Mouse (Mus musculus): Measurements from ENCODE around the gene Fcrl1. TPM values are rescaled to one million over a fixed set of nuclear protein-coding genes. Genes with fewer than 3 reads are reported as not detected.
A peak's percentile ranks its signal among the peaks of the same experiment; 100 is the strongest.

Gene Fcrl1
- polyA plus RNA-seq, 1 experiment from 2014 or later: not detected

DNA sequence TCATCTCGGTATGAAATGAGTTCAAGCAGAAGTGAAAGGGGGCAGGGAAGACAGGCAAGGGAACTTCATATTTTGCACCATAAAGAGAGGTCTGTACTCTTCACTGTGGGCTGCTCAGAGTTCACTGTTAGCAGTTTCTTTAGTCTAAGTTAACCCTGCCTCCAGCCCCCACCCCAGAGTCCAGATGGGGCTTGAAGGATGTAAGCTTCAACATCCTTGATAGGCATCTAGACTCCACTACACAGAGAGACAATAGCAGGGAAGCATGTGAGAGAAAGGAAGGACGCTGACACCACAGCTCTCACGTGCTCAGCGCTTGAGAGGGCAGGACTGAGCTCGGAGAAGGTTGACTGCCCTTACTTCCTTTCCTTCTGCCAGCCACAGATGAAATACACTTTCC lies 25.1 kb downstream of the Fcrl1 start:
- ATAC-seq (ENCODE audit: low FRiP score): no peak

DNA sequence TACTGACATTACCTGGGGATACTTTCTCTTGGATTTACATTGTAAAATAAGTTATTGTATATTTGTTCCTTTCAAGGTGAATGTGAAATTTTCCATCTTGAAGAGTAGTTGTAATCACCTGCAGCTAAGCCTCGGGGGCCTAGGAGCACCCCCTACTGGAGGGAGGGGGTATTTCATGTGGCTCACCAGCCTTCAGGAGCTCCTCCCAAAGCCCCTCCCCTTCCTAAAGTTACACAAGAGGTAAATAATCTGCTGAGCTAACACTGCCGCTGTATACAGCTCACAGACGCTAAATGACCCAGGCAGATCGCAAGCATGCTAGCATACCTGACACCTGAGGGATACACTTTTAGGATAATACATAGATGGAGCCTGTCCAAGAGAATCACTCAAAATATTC lies 32.0 kb downstream of the Fcrl1 start:
- no peaks in the 10 kb centered on the region for H3K9me3 ChIP-seq (ENCODE audit: control insufficient read depth, low read length)
- no peak overlapping the region for H3K4me2 ChIP-seq (replicated peaks; ENCODE audit: low read depth, low read length)
- H3K4me3 ChIP-seq (ENCODE audit: low read depth, low read length): no peak overlapping the region
- no peak overlapping the region for H3K9ac ChIP-seq (ENCODE audit: low read depth, low read length)
- H3K27me3 ChIP-seq (ENCODE audit: control insufficient read depth, insufficient read depth, low read length): no peaks in the 10 kb centered on the region
- H3K27ac ChIP-seq (ENCODE audit: low read depth, low read length): no peak overlapping the region
- ATAC-seq (ENCODE audit: low FRiP score) (no peak), DNase-seq (ENCODE audit: low spot score) (peak; percentile 43)
- no peaks in the 10 kb centered on the region for H3K36me3 ChIP-seq (ENCODE audit: control insufficient read depth, insufficient read depth, low read length)
- H3K4me1 ChIP-seq (replicated peaks; ENCODE audit: control insufficient read depth, insufficient read depth, low read length): no peaks in the 10 kb centered on the region
- 31% methylated on average over 4 of the region's 4 CpGs for WGBS

More for the DNA sequence above, 25.1 kb downstream of the Fcrl1 start:
- no peak overlapping the region for H3K27ac ChIP-seq (ENCODE audit: low read depth, low read length)
- H3K27me3 ChIP-seq (ENCODE audit: control insufficient read depth, insufficient read depth, low read length): no peaks in the 10 kb centered on the region
- 76% methylated on average over 5 of the region's 5 CpGs for WGBS
- H3K4me3 ChIP-seq (ENCODE audit: low read depth, low read length): no peak overlapping the region
- no peaks in the 10 kb centered on the region for H3K4me1 ChIP-seq (replicated peaks; ENCODE audit: control insufficient read depth, insufficient read depth, low read length)
- no peaks in the 10 kb centered on the region for H3K9me3 ChIP-seq (ENCODE audit: control insufficient read depth, low read length)
- no peak overlapping the region for H3K4me2 ChIP-seq (replicated peaks; ENCODE audit: low read depth, low read length)
- DNase-seq (ENCODE audit: low spot score): no peak
- no peaks in the 10 kb centered on the region for H3K36me3 ChIP-seq (ENCODE audit: control insufficient read depth, insufficient read depth, low read length)
- H3K9ac ChIP-seq (ENCODE audit: low read depth, low read length): no peak overlapping the region

DNA sequence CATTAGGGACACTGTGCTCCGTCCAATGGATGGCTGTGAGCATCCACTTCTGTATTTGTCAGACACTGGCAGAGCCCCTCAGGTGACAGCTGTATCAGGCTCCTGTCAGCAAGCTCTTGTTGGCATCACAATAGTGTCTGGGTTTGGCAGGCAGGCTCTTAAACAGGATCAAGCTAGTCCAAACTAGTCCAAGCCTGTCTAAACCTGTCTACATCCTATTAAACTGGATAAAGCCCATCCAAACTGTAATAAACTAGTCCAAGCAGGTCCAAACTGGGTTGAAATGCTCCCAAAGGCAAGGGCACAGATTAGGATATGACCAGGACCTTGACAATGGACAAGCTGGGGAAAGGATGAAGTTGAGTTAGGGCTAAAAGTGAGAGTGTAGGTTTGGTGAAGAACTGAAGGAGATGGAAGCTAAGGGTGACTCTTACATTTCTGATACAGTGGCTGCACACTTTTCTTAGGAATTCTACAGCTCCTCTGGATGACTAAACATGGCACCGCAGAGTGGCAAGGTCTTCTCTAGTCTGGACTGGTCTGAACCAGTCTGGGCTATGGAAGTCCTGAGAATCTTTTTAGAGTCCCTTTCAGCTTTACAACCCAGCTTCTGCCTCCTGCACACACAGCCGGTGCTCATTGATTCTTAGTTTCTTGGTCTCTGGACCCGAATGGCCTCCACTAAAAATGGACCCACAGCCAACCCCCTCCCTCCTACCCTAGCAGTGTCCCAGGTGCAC lies 33.2 kb downstream of the Fcrl1 start:
- H3K4me3 ChIP-seq (ENCODE audit: low read depth, low read length): no peak overlapping the region
- no peak for ATAC-seq (ENCODE audit: low FRiP score)
- H3K4me1 ChIP-seq (replicated peaks; ENCODE audit: control insufficient read depth, insufficient read depth, low read length): no peaks in the 10 kb centered on the region
- peak; percentile 2 for DNase-seq (ENCODE audit: low spot score)
- no peak overlapping the region for H3K9ac ChIP-seq (ENCODE audit: low read depth, low read length)
- no peaks in the 10 kb centered on the region for H3K36me3 ChIP-seq (ENCODE audit: control insufficient read depth, insufficient read depth, low read length)
- H3K9me3 ChIP-seq (ENCODE audit: control insufficient read depth, low read length): no peaks in the 10 kb centered on the region
- H3K27me3 ChIP-seq (ENCODE audit: control insufficient read depth, insufficient read depth, low read length): no peaks in the 10 kb centered on the region
- no peak overlapping the region for H3K4me2 ChIP-seq (replicated peaks; ENCODE audit: low read depth, low read length)
- 85% methylated on average over 4 of the region's 4 CpGs for WGBS
- no peak overlapping the region for H3K27ac ChIP-seq (ENCODE audit: low read depth, low read length)

DNA sequence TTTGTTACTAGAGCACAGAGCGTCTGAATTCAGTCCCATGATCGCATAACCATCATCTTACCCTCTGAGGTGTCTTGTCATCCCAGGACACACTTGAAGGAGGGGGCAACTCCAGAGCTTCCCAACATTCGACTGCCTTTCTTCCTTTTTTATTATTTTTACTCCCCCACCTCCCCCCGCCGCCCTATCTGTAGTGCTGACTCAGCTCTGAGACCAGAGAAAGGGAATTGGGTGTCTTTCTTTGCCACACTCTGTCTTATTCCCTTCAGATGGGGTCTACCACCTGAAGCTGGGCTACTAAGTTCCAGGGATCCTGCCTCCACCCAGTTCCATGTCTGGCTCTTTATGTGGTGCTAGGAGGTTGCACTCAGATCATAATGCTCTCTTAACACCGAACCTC lies 34.4 kb downstream of the Fcrl1 start:
- 86% methylated on average over 6 of the region's 6 CpGs for WGBS
- no peak for ATAC-seq (ENCODE audit: low FRiP score)

GRCm38 (mm10) chr3:87411150-87411549 lies 35.0 kb downstream of the Fcrl1 start:
- H3K4me2 ChIP-seq (replicated peaks; ENCODE audit: low read depth, low read length): no peak overlapping the region
- DNase-seq (ENCODE audit: low spot score) (peak; percentile 80), ATAC-seq (ENCODE audit: low FRiP score) (peak; percentile 66)

More for the DNA sequence above, 34.4 kb downstream of the Fcrl1 start:
- no peaks in the 10 kb centered on the region for H3K9me3 ChIP-seq (ENCODE audit: control insufficient read depth, low read length)
- no peaks in the 10 kb centered on the region for H3K4me1 ChIP-seq (replicated peaks; ENCODE audit: control insufficient read depth, insufficient read depth, low read length)
- H3K4me3 ChIP-seq (ENCODE audit: low read depth, low read length): no peak overlapping the region
- DNase-seq (ENCODE audit: low spot score): no peak
- no peak overlapping the region for H3K9ac ChIP-seq (ENCODE audit: low read depth, low read length)
- H3K4me2 ChIP-seq (replicated peaks; ENCODE audit: low read depth, low read length): no peak overlapping the region
- H3K27ac ChIP-seq (ENCODE audit: low read depth, low read length): no peak overlapping the region
- no peaks in the 10 kb centered on the region for H3K36me3 ChIP-seq (ENCODE audit: control insufficient read depth, insufficient read depth, low read length)
- H3K27me3 ChIP-seq (ENCODE audit: control insufficient read depth, insufficient read depth, low read length): no peaks in the 10 kb centered on the region

GRCm38 (mm10) chr3:87420645-87421044 lies 44.5 kb downstream of the Fcrl1 start:
- Histone ChIP-seq H3K9ac (ENCODE audit: low read depth, low read length) (no peak overlapping the region), H3K36me3 (ENCODE audit: control insufficient read depth, insufficient read depth, low read length) (no peaks in the 10 kb centered on the region), H3K4me2 (replicated peaks; ENCODE audit: low read depth, low read length) (no peak overlapping the region), H3K27me3 (ENCODE audit: control insufficient read depth, insufficient read depth, low read length) (no peaks in the 10 kb centered on the region), H3K9me3 (ENCODE audit: control insufficient read depth, low read length) (no peaks in the 10 kb centered on the region), H3K4me1 (replicated peaks; ENCODE audit: control insufficient read depth, insufficient read depth, low read length) (no peaks in the 10 kb centered on the region), H3K27ac (ENCODE audit: low read depth, low read length) (no peak overlapping the region), H3K4me3 (ENCODE audit: low read depth, low read length) (no peak overlapping the region)
- DNase-seq (ENCODE audit: low spot score): no peak
- ATAC-seq (ENCODE audit: low FRiP score): no peak
- 50% methylated on average over 1 of the region's 1 CpGs for WGBS

More at GRCm38 (mm10) chr3:87411150-87411549, 35.0 kb downstream of the Fcrl1 start:
- H3K9me3 ChIP-seq (ENCODE audit: control insufficient read depth, low read length): no peaks in the 10 kb centered on the region
- H3K9ac ChIP-seq (ENCODE audit: low read depth, low read length): no peak overlapping the region
- 5% methylated on average over 12 of the region's 12 CpGs for WGBS
- no peak overlapping the region for H3K4me3 ChIP-seq (ENCODE audit: low read depth, low read length)
- no peak overlapping the region for H3K27ac ChIP-seq (ENCODE audit: low read depth, low read length)
- H3K4me1 ChIP-seq (replicated peaks; ENCODE audit: control insufficient read depth, insufficient read depth, low read length): no peaks in the 10 kb centered on the region
- no peaks in the 10 kb centered on the region for H3K36me3 ChIP-seq (ENCODE audit: control insufficient read depth, insufficient read depth, low read length)
- no peaks in the 10 kb centered on the region for H3K27me3 ChIP-seq (ENCODE audit: control insufficient read depth, insufficient read depth, low read length)

- H3K36me3 ChIP-seq (ENCODE audit: control insufficient read depth, insufficient read depth, low read length): no peaks in the 10 kb centered on the region
- 83% methylated on average over 4 of the region's 4 CpGs for WGBS
Observed at GRCm38 (mm10) chr3:87422386-87422910, 46.3 kb downstream of the Fcrl1 start.

GRCm38 (mm10) chr3:87435479-87435878 lies 59.3 kb downstream of the Fcrl1 start, which contains the start of gene Fcrl5:
TSS of gene Fcrl5 (plus strand) at chr3:87435773.
- no peak within 1 kb of the TSS for H3K4me3 ChIP-seq (ENCODE audit: low read depth, low read length)
- H3K9ac ChIP-seq (ENCODE audit: low read depth, low read length): no peak within 1 kb of the TSS
- DNase-seq (ENCODE audit: low spot score) (no peak), ATAC-seq (ENCODE audit: low FRiP score) (no peak)
- no peaks in the 10 kb centered on the region for H3K36me3 ChIP-seq (ENCODE audit: control insufficient read depth, insufficient read depth, low read length)
- H3K4me1 ChIP-seq (replicated peaks; ENCODE audit: control insufficient read depth, insufficient read depth, low read length): no peaks in the 10 kb centered on the region
- no peaks in the 10 kb centered on the region for H3K27me3 ChIP-seq (ENCODE audit: control insufficient read depth, insufficient read depth, low read length)
- no peaks in the 10 kb centered on the region for H3K9me3 ChIP-seq (ENCODE audit: control insufficient read depth, low read length)
- H3K27ac ChIP-seq (ENCODE audit: low read depth, low read length): no peak within 1 kb of the TSS
- H3K4me2 ChIP-seq (replicated peaks; ENCODE audit: low read depth, low read length): no peak within 1 kb of the TSS
- WGBS: 91% methylated on average over 5 of the region's 5 CpGs

More at GRCm38 (mm10) chr3:87422386-87422910, 46.3 kb downstream of the Fcrl1 start:
- H3K4me2 ChIP-seq (replicated peaks; ENCODE audit: low read depth, low read length): no peak overlapping the region
- no peak overlapping the region for H3K9ac ChIP-seq (ENCODE audit: low read depth, low read length)
- H3K9me3 ChIP-seq (ENCODE audit: control insufficient read depth, low read length): no peaks in the 10 kb centered on the region
- no peak overlapping the region for H3K4me3 ChIP-seq (ENCODE audit: low read depth, low read length)
- no peak overlapping the region for H3K27ac ChIP-seq (ENCODE audit: low read depth, low read length)
- no peak for ATAC-seq (ENCODE audit: low FRiP score)
- no peak for DNase-seq (ENCODE audit: low spot score)
- H3K4me1 ChIP-seq (replicated peaks; ENCODE audit: control insufficient read depth, insufficient read depth, low read length): no peaks in the 10 kb centered on the region
- no peaks in the 10 kb centered on the region for H3K27me3 ChIP-seq (ENCODE audit: control insufficient read depth, insufficient read depth, low read length)

DNA sequence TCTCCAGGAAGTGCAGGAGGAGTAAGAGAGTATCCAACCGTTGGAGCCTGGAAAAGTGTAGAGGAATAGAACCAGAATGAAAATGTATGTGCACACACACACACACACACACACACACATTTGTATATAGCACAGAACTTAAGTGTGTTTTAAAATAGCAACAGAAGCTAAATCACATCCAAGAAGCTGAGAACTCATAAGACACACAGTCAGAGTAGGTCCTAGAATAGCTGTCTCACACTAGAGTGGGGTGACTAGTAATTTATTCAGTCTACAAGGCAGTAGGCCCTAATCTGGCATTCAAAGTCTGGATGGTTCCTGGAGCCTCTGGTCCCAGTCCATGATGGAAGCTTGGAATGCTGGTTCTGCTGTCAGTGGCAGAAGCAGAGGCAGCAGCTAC lies 64.4 kb downstream of the Fcrl1 start:
- DNase-seq (ENCODE audit: low spot score) (no peak), ATAC-seq (ENCODE audit: low FRiP score) (no peak)
- no peaks in the 10 kb centered on the region for H3K27me3 ChIP-seq (ENCODE audit: control insufficient read depth, insufficient read depth, low read length)
- no peak overlapping the region for H3K27ac ChIP-seq (ENCODE audit: low read depth, low read length)
- no peak overlapping the region for H3K4me2 ChIP-seq (replicated peaks; ENCODE audit: low read depth, low read length)
- H3K9me3 ChIP-seq (ENCODE audit: control insufficient read depth, low read length): no peaks in the 10 kb centered on the region
- no peak overlapping the region for H3K9ac ChIP-seq (ENCODE audit: low read depth, low read length)
- 97% methylated on average over 1 of the region's 1 CpGs for WGBS
- no peaks in the 10 kb centered on the region for H3K36me3 ChIP-seq (ENCODE audit: control insufficient read depth, insufficient read depth, low read length)
- no peak overlapping the region for H3K4me3 ChIP-seq (ENCODE audit: low read depth, low read length)
- no peaks in the 10 kb centered on the region for H3K4me1 ChIP-seq (replicated peaks; ENCODE audit: control insufficient read depth, insufficient read depth, low read length)
